Mouse (Mus musculus): Measurements from ENCODE around the gene Cpsf4. TPM values are rescaled to one million over a fixed set of nuclear protein-coding genes. Genes with fewer than 3 reads are reported as not detected.
"Not testable (repeated sequence)": the region's sequence is repeated elsewhere in the genome, so short reads cannot be mapped to it uniquely, and the experiment has no call there.

The Cpsf4 gene
- total RNA-seq (2014; fragmentation: Nextera tagmentation) (49.8 and 59.1 TPM in 2 replicates), total RNA-seq (2017) (42.1 and 63.4 TPM in 2 replicates)

DNA sequence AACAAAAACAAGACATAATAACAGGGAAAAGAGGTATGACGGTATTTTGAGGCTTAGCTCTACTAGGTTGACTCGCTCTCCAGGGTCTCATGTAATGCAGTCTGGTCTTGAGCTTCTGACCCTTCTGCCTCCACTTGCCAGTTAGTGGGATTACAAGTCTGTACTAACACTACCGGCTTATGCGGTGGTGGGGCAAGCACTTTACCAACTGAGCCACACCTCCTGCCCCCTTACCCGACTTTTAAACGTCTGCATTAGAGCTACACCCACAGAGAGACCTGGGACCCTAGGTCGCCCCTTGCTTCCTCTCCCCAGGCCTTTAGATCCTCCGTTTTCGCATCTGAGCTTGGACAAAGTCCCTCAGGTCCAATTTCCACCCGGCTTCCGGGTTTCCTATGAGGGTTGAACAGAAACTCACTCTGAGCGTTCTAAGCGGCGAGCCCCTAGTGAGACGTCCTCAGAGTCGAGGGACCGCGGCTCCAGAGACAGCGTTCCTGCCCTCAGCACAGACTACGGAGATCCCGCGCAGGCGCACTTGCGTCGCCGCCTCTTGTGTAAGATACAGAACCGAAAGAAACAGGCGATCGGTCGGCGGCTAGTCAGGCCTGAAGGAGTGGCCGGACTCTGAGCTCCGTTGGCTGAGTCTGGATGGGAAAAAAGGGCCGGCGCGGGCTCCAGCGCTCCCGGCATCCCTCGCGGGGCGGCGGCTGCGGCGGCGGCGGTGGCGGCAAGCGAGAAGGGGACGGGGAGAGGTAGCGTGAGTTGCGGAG, at the start of gene Cpsf4, which contains the start of gene Ptcd1:
Gene Cpsf4, plus strand, starts transcription at position 678 of the 770 bp plus-strand sequence.
Gene Ptcd1, minus strand, starts transcription at position 573 of the 770 bp plus-strand sequence.
- ATAC-seq (replicated peaks; ENCODE audit: low FRiP score, low TSS enrichment, poor library complexity, severe bottlenecking), result peak; percentile 92

GRCm38 (mm10) chr5:145118005-145118404, 49.0 kb upstream of the Cpsf4 start:
- no peak for ATAC-seq (replicated peaks; ENCODE audit: low FRiP score, low TSS enrichment, poor library complexity, severe bottlenecking)

DNA sequence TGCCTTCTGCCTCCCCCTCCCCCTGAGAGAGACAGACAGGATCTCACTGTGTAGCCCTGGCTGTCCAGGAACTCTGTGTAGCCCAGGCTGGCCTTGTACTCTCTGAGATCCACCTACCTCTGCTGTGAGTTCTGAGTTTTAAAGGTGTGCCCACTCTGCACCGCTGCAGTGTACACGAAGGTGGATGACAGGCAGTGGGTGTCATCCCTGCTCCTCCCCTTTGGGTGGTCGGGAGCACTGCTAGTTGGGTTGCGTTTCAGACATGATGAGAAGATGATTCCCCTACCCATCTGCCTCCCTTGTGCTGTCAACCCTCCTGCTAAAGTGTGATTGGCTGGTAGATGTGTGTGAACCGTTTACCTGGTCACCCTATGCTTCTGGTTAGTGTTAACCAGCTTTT, 48.6 kb upstream of the Cpsf4 start:
- ATAC-seq (replicated peaks; ENCODE audit: low FRiP score, low TSS enrichment, poor library complexity, severe bottlenecking), result no peak

DNA sequence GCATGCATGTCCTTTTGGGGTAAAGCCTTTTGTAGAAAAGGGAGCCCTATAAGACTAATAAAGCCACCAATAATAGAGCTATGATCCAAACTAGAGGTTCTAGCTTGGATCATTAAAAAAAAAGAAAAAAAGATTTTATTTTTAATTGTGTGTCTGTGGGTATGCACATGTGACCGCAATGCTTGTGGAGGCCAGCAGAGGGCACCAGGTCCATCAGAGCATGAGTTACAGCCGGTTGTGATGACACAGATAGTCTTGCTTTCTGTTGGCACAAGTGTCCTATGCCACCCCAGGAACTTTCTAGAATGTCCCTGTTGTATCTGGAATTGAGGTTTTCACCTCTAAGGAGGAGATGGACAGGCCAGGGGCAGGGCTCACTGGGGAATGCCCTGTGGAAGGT, 47.6 kb upstream of the Cpsf4 start:
- ATAC-seq (replicated peaks; ENCODE audit: low FRiP score, low TSS enrichment, poor library complexity, severe bottlenecking), result no peak

DNA sequence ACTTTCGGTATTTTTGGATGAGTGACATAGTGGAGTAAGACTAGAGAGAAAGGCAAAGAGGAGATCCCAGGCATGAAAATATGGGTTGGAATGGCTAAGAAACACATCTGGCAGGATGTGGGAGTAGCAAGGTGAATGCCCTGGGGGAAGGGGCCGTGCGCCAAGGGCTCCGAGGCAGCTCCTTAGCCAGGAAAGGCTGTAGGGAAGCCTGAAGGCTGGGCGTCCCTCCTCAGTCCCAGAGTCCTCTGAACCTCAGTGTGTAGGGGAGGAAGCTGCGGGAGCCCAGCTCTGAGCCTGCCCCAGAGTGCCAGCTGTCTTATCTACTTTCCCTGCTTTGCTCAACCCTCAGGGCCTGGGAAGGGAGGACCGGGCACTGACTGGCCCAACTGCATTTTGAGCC, 46.1 kb upstream of the Cpsf4 start:
- peak; percentile 45; the same call in 1 of the 2 replicates for ATAC-seq (replicated peaks; ENCODE audit: low FRiP score, low TSS enrichment, poor library complexity, severe bottlenecking)

DNA sequence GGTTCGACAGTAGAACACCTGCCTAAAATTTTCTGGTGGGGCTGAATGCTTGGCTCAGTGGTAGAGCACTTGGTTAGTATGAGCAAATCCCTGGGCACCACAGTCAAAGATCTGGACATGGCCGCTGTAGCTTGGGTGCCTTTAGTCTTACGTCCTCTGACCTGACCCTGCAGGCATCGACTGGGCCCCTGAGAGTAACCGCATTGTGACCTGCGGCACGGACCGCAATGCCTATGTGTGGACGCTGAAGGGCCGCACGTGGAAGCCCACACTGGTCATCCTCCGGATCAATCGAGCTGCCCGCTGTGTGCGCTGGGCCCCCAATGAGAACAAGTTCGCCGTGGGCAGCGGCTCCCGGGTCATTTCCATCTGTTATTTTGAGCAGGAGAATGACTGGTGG, 43.6 kb upstream of the Cpsf4 start:
- no peak for ATAC-seq (replicated peaks; ENCODE audit: low FRiP score, low TSS enrichment, poor library complexity, severe bottlenecking)

GRCm38 (mm10) chr5:145126580-145126979, 40.4 kb upstream of the Cpsf4 start:
- no peak for ATAC-seq (replicated peaks; ENCODE audit: low FRiP score, low TSS enrichment, poor library complexity, severe bottlenecking)

DNA sequence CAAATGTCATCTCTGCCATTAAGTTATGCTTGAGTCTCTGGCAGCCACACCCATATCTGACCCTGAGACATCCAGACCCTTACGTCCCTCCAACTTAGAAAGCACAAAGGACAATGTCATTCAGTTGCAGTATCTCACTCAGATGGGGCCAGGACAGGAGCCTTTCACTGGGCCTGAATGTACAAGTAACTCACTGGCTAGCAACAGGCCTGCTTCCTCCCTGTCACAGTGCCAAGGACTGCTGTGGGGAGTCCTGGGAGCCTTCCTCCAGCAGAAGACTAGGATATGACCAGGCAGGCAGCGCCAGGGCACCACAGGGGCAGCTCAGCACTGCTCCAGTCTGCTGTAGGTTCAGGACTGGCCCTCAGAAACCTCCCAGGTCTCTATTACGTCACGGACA, 37.9 kb upstream of the Cpsf4 start:
- no peak for ATAC-seq (replicated peaks; ENCODE audit: low FRiP score, low TSS enrichment, poor library complexity, severe bottlenecking)

- not testable (repeated sequence) for ATAC-seq (replicated peaks; ENCODE audit: low FRiP score, low TSS enrichment, poor library complexity, severe bottlenecking)
Measured at GRCm38 (mm10) chr5:145129773-145130172, 37.2 kb upstream of the Cpsf4 start.

DNA sequence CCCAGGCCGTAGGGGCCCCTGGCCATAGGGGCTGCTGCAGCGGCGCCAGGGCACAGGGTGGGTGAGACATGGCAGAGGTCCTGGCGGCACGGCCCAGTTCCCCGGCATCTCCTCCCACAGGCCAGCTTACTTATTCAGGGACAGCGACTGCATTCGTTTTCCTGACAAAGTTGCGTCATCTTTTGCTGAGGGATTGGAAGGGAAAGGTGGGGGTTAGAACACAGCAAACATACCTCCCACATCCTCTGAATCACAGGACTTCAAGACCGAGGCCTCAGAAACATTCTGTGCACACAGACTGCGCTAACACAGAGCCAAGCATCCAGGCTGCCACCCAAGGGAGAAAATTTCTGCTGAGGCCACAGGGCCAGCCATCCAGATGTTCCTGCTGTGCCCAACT, 36.8 kb upstream of the Cpsf4 start:
- ATAC-seq (replicated peaks; ENCODE audit: low FRiP score, low TSS enrichment, poor library complexity, severe bottlenecking), result no peak

DNA sequence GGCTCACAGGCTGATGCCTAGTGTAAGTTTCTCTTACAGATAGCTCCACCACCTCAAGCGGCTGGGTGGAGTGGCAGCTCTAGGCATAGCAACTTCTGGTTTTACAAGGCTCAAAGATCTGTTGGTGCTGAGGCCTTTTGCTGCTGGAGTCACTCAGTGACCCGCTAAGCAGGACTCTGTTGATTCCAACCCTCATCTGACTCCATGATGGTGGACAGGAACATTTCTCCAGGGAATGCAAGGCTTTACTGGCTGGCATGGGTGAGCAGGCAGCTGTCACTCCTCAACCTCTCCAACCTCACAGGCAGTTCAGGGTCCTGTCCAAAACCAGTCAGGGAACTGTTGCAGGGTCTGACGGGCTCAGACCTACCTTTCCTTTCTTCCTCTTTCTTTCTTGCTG, 36.0 kb upstream of the Cpsf4 start:
- ATAC-seq (replicated peaks; ENCODE audit: low FRiP score, low TSS enrichment, poor library complexity, severe bottlenecking), result no peak

DNA sequence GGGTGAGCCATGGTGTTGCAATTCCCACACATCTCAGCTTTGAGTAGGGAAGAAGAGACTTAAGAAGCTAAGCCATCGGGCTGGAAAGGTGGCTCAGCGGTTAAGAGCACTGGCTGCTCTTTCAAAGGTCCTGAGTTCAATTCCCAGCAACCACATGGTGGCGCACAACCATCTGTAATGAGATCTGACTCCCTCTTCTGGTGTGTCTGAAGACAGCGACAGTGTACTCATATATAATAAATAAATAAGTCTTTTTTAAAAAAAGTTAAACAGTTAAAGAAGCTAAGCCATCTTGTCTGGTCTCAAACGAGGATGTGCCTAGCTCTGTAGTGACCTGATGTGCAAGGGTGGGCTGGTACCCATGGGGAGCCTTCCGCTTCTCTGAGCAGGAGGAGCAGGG, 33.7 kb upstream of the Cpsf4 start:
- ATAC-seq (replicated peaks; ENCODE audit: low FRiP score, low TSS enrichment, poor library complexity, severe bottlenecking), result not testable (repeated sequence)

GRCm38 (mm10) chr5:145138836-145139235, 28.2 kb upstream of the Cpsf4 start:
- peak; percentile 39; the same call in 1 of the 2 replicates for ATAC-seq (replicated peaks; ENCODE audit: low FRiP score, low TSS enrichment, poor library complexity, severe bottlenecking)

DNA sequence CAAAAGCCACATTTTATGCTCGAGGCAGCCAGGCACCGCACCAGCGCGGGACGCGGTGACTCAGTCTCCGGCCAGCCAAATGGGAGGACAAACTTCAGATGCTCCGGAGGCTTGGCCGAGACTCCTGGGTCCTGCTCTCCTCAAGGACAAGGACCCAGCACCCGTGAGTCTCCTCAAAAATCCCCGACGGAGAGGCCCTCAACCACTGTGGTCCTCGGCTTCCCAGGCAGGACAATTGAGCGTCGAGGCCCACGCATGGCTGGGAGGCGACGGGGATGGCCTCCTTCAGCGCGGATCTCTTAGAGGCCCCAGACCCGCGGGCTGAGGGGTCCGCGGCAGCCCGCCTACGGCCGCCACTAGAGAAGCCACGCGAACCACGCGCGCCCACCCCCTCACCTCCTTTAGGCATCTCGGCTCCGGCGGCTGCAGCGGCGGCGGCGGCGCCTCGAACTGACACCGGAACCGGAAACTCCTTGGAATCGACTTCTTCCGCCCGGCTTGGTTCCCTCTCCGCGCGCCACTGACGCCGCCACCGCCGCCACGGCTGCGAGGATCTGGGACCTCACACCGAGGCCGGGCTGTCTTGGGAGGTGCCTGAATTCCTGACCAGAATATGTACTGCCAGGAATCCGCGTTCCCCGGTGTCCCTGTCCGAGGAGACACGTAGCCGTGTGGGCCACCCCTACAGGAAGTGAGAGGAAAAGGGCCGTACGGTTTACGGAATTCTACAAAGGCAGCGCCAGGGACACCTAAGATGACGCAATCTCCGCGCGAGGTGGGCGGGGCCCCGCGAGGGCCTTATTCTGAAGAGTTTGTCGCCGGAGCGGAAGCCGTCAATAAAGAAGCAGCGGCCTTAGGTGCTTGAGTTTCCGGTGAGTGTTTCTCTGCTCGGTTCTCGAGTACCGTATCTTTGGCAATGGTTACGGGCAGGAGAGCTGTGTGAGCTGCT, 27.2 kb upstream of the Cpsf4 start, which contains the start of the genes Pdap1 and Bud31:
Gene Pdap1, minus strand, starts transcription at position 668 of the 949 bp plus-strand sequence.
Gene Bud31, plus strand, starts transcription at position 792 of the 949 bp plus-strand sequence.
- ATAC-seq (replicated peaks; ENCODE audit: low FRiP score, low TSS enrichment, poor library complexity, severe bottlenecking), result peak; percentile 85

- peak; percentile 32; the same call in 1 of the 2 replicates for ATAC-seq (replicated peaks; ENCODE audit: low FRiP score, low TSS enrichment, poor library complexity, severe bottlenecking)
Measured at GRCm38 (mm10) chr5:145140611-145141010, 26.4 kb upstream of the Cpsf4 start.

DNA sequence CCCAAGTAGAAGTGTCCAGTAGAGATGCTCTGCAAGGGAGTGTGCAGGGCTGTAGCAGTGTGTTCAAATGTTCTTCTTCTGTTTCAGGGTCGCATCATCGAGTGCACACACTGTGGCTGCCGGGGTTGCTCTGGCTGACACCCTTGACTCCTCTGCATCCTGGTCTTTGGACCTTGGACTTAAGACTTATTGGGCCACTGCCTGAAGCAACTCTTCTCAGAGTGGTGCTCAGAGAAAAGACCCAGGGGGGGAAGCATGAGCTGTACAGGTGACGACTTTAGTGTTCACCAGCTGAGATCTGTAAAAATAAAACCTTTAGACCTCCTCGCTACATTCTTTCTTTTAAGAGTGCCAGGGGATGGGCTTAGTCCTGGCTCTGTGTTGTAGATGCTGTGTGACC, 19.3 kb upstream of the Cpsf4 start:
- no peak for ATAC-seq (replicated peaks; ENCODE audit: low FRiP score, low TSS enrichment, poor library complexity, severe bottlenecking)

DNA sequence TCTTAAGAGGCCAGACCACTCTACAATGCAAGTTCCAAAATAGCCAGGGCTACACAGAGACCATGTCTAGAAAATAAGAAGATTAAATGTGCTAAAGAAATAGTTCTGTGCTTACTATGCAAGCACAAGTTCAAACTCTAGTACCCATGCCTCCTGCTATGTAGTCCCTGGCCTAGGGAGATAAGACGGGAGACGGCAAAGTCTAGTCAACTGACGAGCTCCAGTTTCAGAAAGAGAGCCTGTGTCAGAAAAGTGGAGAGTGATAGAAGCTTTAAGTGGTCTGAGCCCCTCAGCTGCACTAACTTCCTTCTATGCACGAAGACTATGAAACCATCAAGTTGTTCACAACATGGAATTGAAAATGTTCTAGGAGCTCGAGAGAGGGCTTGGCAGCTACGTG, 17.7 kb upstream of the Cpsf4 start:
- peak; percentile 72 for ATAC-seq (replicated peaks; ENCODE audit: low FRiP score, low TSS enrichment, poor library complexity, severe bottlenecking)

- peak; percentile 85 for ATAC-seq (replicated peaks; ENCODE audit: low FRiP score, low TSS enrichment, poor library complexity, severe bottlenecking)
Measured at GRCm38 (mm10) chr5:145152690-145153089, 14.3 kb upstream of the Cpsf4 start.

DNA sequence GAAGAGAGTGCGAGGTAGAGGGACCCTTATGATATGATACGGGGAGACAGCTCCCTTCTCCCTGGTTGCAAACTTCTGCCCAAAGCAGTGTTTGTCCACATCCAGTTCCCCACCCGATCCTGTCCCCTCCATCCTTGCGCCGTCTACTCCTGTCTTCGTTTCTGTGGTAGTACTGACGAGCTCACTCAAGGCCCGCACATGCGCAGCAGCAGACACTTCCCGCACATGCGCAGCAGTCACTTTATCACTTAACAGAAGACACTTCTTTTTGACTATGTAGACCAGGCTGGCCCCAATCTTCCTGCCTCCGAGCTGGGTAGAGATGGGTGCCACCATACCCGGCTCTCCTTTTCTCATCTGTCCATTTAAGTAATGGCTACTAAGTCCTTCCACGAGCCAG, 5.7 kb upstream of the Cpsf4 start:
- no peak for ATAC-seq (replicated peaks; ENCODE audit: low FRiP score, low TSS enrichment, poor library complexity, severe bottlenecking)

- ATAC-seq (replicated peaks; ENCODE audit: low FRiP score, low TSS enrichment, poor library complexity, severe bottlenecking), result no peak
Measured at GRCm38 (mm10) chr5:145164710-145165109, 2.3 kb upstream of the Cpsf4 start.

All from megakaryocyte-erythroid progenitor cell, adult 5-6 weeks (primary cell).